Mouse (Mus musculus): ENCODE measurements around the gene Ccdc151. TPM values are rescaled to one million over a fixed set of nuclear protein-coding genes. Genes with fewer than 3 reads are reported as not detected.

Gene Ccdc151
- polyA plus RNA-seq (2015; fragmentation: Nextera tagmentation; extraction: Ambion mirVana), result 3.6 and 5.2 TPM in 2 replicates

DNA sequence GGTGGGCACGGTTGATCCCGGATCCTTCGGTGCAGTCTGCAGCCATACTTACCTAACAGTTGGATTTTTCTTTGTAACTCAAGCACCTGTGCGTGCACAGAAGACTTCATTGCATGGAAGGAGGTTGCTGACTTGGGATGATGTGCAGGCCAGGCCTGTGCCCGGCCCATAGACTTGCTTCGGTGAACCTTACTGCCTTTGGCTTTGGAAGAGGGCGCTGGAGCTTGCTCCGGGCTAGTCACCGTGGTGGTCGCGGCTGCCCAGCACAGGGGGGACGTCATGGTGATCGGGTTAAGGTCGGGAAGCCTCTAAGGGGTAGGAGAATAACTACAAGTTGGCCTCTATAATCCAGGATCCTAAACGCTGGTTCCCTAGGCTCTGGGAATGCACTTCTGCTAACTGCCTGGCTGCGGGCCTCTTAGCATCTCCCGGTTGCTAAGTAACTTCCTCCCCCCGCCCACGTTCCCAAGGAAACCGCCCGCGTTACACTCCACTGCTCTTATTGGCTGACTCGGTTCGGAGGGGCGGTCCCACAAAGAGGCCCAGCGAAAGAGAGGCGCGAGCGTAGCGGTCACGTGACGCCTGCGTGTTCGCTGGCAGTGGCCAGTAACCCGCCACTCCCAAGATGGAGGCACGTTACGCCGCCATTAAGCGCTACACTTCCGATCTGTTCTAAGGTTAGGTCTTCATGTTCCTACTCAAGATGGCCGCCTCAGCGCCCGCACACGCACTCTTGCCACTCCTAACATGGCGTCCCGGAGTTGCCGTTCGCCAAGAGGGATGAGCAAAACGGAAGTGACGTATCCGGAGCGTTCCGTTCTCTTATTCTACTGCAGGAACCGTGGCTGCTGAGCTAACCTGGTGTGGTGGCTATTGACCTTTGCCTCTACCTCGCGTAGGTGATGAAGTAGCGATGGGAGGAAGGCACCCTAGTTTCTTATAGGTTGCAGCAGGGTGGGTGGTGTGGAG is at the start of gene Ccdc151, which contains the start of gene Prkcsh:
Gene Ccdc151, minus strand, starts transcription at position 441 of the 969 bp plus-strand sequence.
Gene Prkcsh, plus strand, starts transcription at position 613 of the 969 bp plus-strand sequence.
- Histone ChIP-seq H3K27ac (ENCODE audit: low read length) (peak within 1 kb of the TSS; percentile 75), H3K4me2 (ENCODE audit: low read length) (peak within 1 kb of the TSS; percentile 94), H3K4me1 (replicated peaks; ENCODE audit: control insufficient read depth, insufficient read depth, low read length) (peaks cover 34% of the 10 kb centered on the region), H3K9ac (replicated peaks; ENCODE audit: low read depth, low read length) (peak within 1 kb of the TSS; percentile 70), H3K9me3 (ENCODE audit: control insufficient read depth, low read length) (no peaks in the 10 kb centered on the region), H3K36me3 (ENCODE audit: control insufficient read depth, insufficient read depth) (peaks cover 17% of the 10 kb centered on the region), H3K4me3 (replicated peaks; ENCODE audit: low read length) (peak within 1 kb of the TSS; percentile 78), H3K27me3 (replicated peaks; ENCODE audit: control insufficient read depth, insufficient read depth, low read length) (no peaks in the 10 kb centered on the region)
- ATAC-seq, result peak; percentile 99
- 4% methylated on average over 57 of the region's 57 CpGs for WGBS

GRCm38 (mm10) chr9:22051958-22052254 is 49.5 kb upstream of the Ccdc151 start, which contains the start of gene Elavl3:
TSS of gene Elavl3 (minus strand) at chr9:22052023.
- ATAC-seq, result peak; percentile 86
- Histone ChIP-seq H3K27me3 (replicated peaks; ENCODE audit: control insufficient read depth, insufficient read depth, low read length) (no peaks in the 10 kb centered on the region), H3K9ac (replicated peaks; ENCODE audit: low read depth, low read length) (peak within 1 kb of the TSS; percentile 95), H3K27ac (ENCODE audit: low read length) (peak within 1 kb of the TSS; percentile 96), H3K4me1 (replicated peaks; ENCODE audit: control insufficient read depth, insufficient read depth, low read length) (peaks cover 40% of the 10 kb centered on the region), H3K4me2 (ENCODE audit: low read length) (peak within 1 kb of the TSS; percentile 93), H3K4me3 (replicated peaks; ENCODE audit: low read length) (peak within 1 kb of the TSS; percentile 90), H3K9me3 (ENCODE audit: control insufficient read depth, low read length) (no peaks in the 10 kb centered on the region), H3K36me3 (ENCODE audit: control insufficient read depth, insufficient read depth) (peaks cover 2% of the 10 kb centered on the region; the same call in 1 of the 2 replicates)
- under 1% methylated on average over 16 of the region's 28 CpGs for WGBS

DNA sequence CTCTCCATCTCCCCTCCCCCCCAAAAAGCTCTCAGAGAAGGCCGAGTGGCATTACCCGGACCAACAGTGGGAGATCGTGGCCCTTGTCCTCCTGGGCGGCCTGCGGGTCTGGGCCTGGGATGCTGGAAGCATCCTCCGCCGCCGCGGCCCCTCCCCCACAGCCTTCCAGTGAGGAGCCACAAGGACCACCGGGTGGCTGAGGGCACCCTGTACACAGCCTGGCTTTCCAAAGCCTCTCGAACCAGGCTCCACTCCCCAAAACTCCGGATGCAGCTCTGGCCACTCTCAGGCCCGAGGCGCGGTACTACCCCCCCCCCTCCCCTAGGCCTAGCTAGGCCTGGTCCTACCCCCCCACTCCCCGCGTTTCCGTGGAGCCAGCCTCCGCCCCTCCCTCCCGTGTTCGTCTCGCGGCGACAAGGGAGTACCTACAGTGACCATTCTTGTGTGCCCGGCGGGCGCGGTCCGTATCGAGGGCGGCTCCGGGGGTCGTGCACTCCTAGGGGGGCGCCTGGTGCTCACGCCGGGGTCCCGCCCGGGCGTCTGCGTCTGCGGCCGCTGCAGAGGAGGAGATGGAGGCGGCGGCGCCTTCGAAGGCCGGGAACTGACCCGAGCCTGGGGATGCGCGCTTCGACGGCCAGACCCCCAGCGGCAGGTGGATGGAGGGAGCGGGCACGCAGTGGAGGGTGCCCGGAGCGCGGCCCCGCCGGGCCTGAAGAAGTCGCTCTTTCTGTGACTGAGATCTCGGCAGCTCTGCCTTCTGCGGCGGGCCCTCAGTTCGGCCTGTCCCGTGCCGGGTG is 48.9 kb upstream of the Ccdc151 start:
- peaks cover 40% of the 10 kb centered on the region for H3K4me1 ChIP-seq (replicated peaks; ENCODE audit: control insufficient read depth, insufficient read depth, low read length)
- peak overlapping the region; percentile 93 for H3K4me2 ChIP-seq (ENCODE audit: low read length)
- H3K4me3 ChIP-seq (replicated peaks; ENCODE audit: low read length), result peak overlapping the region; percentile 90
- peak overlapping the region; percentile 95 for H3K9ac ChIP-seq (replicated peaks; ENCODE audit: low read depth, low read length)
- no peaks in the 10 kb centered on the region for H3K36me3 ChIP-seq (ENCODE audit: control insufficient read depth, insufficient read depth)
- peak; percentile 25 for ATAC-seq
- under 1% methylated on average over 59 of the region's 67 CpGs for WGBS
- no peaks in the 10 kb centered on the region for H3K27me3 ChIP-seq (replicated peaks; ENCODE audit: control insufficient read depth, insufficient read depth, low read length)
- peak overlapping the region; percentile 96 for H3K27ac ChIP-seq (ENCODE audit: low read length)
- no peaks in the 10 kb centered on the region for H3K9me3 ChIP-seq (ENCODE audit: control insufficient read depth, low read length)

GRCm38 (mm10) chr9:22050351-22050889 is 48.0 kb upstream of the Ccdc151 start:
- H3K4me1 ChIP-seq (replicated peaks; ENCODE audit: control insufficient read depth, insufficient read depth, low read length), result peaks cover 40% of the 10 kb centered on the region
- peak overlapping the region; percentile 90 for H3K4me3 ChIP-seq (replicated peaks; ENCODE audit: low read length)
- H3K27me3 ChIP-seq (replicated peaks; ENCODE audit: control insufficient read depth, insufficient read depth, low read length), result no peaks in the 10 kb centered on the region
- WGBS, result under 1% methylated on average over 39 of the region's 43 CpGs
- peak overlapping the region; percentile 95 for H3K9ac ChIP-seq (replicated peaks; ENCODE audit: low read depth, low read length)
- peak; percentile 13 for ATAC-seq
- no peaks in the 10 kb centered on the region for H3K36me3 ChIP-seq (ENCODE audit: control insufficient read depth, insufficient read depth)
- peak overlapping the region; percentile 93 for H3K4me2 ChIP-seq (ENCODE audit: low read length)
- H3K9me3 ChIP-seq (ENCODE audit: control insufficient read depth, low read length), result no peaks in the 10 kb centered on the region
- peak overlapping the region; percentile 96 for H3K27ac ChIP-seq (ENCODE audit: low read length)

DNA sequence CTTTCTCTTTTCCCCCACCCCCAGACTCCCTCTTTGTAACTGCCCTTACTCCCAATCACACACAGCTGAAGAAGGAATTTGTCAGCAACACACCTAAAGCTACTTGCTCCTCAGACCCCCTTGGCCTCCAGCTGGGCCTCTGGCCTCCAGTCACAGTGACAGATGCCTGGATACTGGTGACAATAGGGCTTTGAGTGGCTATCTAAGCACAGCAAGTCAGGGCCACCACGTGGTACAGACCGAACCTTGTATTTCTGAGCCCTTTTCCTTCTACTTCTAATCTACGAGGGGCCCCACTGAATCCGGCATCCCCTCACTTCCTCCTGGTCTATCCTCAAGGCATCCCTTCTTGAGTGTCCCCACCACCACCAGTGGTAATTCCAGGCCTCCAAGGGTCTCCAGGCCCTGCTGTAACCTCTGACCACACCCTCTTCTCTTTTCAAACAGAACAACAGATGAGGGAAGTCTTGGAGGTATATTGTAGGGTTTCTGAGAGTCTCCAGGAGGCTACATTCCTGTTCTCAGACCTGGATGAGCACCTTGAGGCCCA is 47.4 kb upstream of the Ccdc151 start:
- Histone ChIP-seq H3K27ac (ENCODE audit: low read length) (peak overlapping the region; percentile 96), H3K9me3 (ENCODE audit: control insufficient read depth, low read length) (no peaks in the 10 kb centered on the region), H3K27me3 (replicated peaks; ENCODE audit: control insufficient read depth, insufficient read depth, low read length) (no peaks in the 10 kb centered on the region), H3K4me1 (replicated peaks; ENCODE audit: control insufficient read depth, insufficient read depth, low read length) (peaks cover 39% of the 10 kb centered on the region), H3K4me2 (ENCODE audit: low read length) (peak overlapping the region; percentile 93), H3K4me3 (replicated peaks; ENCODE audit: low read length) (peak overlapping the region; percentile 90), H3K36me3 (ENCODE audit: control insufficient read depth, insufficient read depth) (no peaks in the 10 kb centered on the region), H3K9ac (replicated peaks; ENCODE audit: low read depth, low read length) (peak overlapping the region; percentile 95)
- WGBS, result 15% methylated on average over 4 of the region's 4 CpGs
- no peak for ATAC-seq

GRCm38 (mm10) chr9:22049315-22049714 is 46.9 kb upstream of the Ccdc151 start:
- ATAC-seq, result no peak
- Histone ChIP-seq H3K9ac (replicated peaks; ENCODE audit: low read depth, low read length) (peak overlapping the region; percentile 95), H3K36me3 (ENCODE audit: control insufficient read depth, insufficient read depth) (no peaks in the 10 kb centered on the region), H3K4me1 (replicated peaks; ENCODE audit: control insufficient read depth, insufficient read depth, low read length) (peaks cover 35% of the 10 kb centered on the region), H3K27ac (ENCODE audit: low read length) (peak overlapping the region; percentile 96), H3K9me3 (ENCODE audit: control insufficient read depth, low read length) (no peaks in the 10 kb centered on the region), H3K4me3 (replicated peaks; ENCODE audit: low read length) (peak overlapping the region; percentile 90), H3K4me2 (ENCODE audit: low read length) (peak overlapping the region; percentile 93), H3K27me3 (replicated peaks; ENCODE audit: control insufficient read depth, insufficient read depth, low read length) (no peaks in the 10 kb centered on the region)
- 38% methylated on average over 11 of the region's 11 CpGs for WGBS

DNA sequence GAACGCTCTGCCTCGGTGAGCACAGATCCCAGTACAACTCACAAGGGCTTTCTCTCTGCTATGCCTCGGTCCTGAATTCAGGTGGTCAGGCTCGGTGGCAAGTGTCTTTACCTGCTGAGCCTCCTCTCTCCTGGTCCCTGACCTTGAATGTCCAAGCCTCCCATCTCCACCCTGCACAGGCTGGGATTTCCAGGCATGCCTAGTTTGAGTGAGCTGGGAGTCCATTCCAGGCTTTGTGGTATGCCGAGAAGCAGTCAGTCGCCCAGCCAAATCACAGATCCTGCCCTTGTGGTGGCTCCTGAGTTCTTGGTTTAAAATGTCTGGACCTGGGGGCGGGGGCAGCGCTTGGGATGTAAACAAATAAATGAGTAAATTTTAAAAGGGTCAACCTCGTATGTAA is 44.9 kb upstream of the Ccdc151 start:
- peak overlapping the region; percentile 19 for H3K9ac ChIP-seq (replicated peaks; ENCODE audit: low read depth, low read length)
- H3K4me1 ChIP-seq (replicated peaks; ENCODE audit: control insufficient read depth, insufficient read depth, low read length), result peaks cover 34% of the 10 kb centered on the region
- WGBS, result 64% methylated on average over 9 of the region's 9 CpGs
- H3K27ac ChIP-seq (ENCODE audit: low read length), result no peak overlapping the region
- no peak overlapping the region for H3K4me3 ChIP-seq (replicated peaks; ENCODE audit: low read length)
- H3K36me3 ChIP-seq (ENCODE audit: control insufficient read depth, insufficient read depth), result no peaks in the 10 kb centered on the region
- no peak for ATAC-seq
- H3K9me3 ChIP-seq (ENCODE audit: control insufficient read depth, low read length), result no peaks in the 10 kb centered on the region
- H3K27me3 ChIP-seq (replicated peaks; ENCODE audit: control insufficient read depth, insufficient read depth, low read length), result no peaks in the 10 kb centered on the region
- peak overlapping the region; percentile 26; the same call in 1 of the 2 replicates for H3K4me2 ChIP-seq (ENCODE audit: low read length)

DNA sequence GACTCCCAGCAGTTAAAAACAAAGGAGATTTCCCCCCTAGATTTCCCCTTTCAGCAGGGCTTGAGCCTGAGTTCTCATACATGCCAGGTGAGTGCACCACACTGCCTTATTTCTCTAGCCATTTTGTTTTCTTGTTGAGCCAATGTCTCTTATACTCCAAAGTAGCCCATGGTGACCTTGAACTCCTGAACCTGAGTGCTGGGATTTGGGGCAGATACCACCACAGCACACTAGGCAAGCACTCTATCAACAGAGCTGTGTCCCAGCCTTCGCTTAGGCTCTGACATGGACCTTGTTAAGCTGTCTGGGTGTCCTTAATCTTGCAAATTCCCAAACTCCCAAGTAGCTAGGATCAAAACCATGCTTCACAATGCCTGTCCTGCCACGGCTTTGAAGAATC is 39.4 kb upstream of the Ccdc151 start:
- no peak overlapping the region for H3K27ac ChIP-seq (ENCODE audit: low read length)
- WGBS, result 70% methylated on average over 2 of the region's 2 CpGs

More for the DNA sequence above, 39.4 kb upstream of the Ccdc151 start:
- H3K36me3 ChIP-seq (ENCODE audit: control insufficient read depth, insufficient read depth), result no peaks in the 10 kb centered on the region
- H3K9me3 ChIP-seq (ENCODE audit: control insufficient read depth, low read length), result no peaks in the 10 kb centered on the region
- H3K4me2 ChIP-seq (ENCODE audit: low read length), result no peak overlapping the region
- no peaks in the 10 kb centered on the region for H3K27me3 ChIP-seq (replicated peaks; ENCODE audit: control insufficient read depth, insufficient read depth, low read length)
- peaks cover 2% of the 10 kb centered on the region; the same call in 1 of the 2 replicates for H3K4me1 ChIP-seq (replicated peaks; ENCODE audit: control insufficient read depth, insufficient read depth, low read length)
- ATAC-seq, result no peak
- no peak overlapping the region for H3K9ac ChIP-seq (replicated peaks; ENCODE audit: low read depth, low read length)
- H3K4me3 ChIP-seq (replicated peaks; ENCODE audit: low read length), result no peak overlapping the region

Data from forebrain, embryonic 16.5 days (tissue).